Mouse (Mus musculus): ENCODE data around the gene Nckap5. TPM values are rescaled to one million over a fixed set of nuclear protein-coding genes. Genes with fewer than 3 reads are reported as not detected.

Nckap5 gene
- polyA plus RNA-seq, 1 experiment from 2014 or later, result 12.1 TPM

- Histone ChIP-seq H3K4me3 (no peak overlapping the region), H3K9ac (no peak overlapping the region), H3K9me3 (no peaks in the 10 kb centered on the region), H3K27ac (no peak overlapping the region), H3K4me2 (no peak overlapping the region), H3K4me1 (no peaks in the 10 kb centered on the region), H3K36me3 (no peaks in the 10 kb centered on the region), H3K27me3 (no peaks in the 10 kb centered on the region)
- no peak for ATAC-seq (ENCODE audit: insufficient number of reproducible peaks, low FRiP score, low TSS enrichment, low read depth)
- 78% methylated on average over 6 of the region's 6 CpGs for WGBS
These were observed 392.5 kb downstream of the Nckap5 start for GRCm38 (mm10) chr1:126438000-126438572.

GRCm38 (mm10) chr1:126436937-126437667 is 393.5 kb downstream of the Nckap5 start:
- no peak for ATAC-seq (ENCODE audit: insufficient number of reproducible peaks, low FRiP score, low TSS enrichment, low read depth)
- H3K9me3 ChIP-seq, result no peaks in the 10 kb centered on the region
- no peak overlapping the region for H3K4me3 ChIP-seq
- H3K27me3 ChIP-seq, result no peaks in the 10 kb centered on the region
- no peaks in the 10 kb centered on the region for H3K36me3 ChIP-seq
- no peak overlapping the region for H3K27ac ChIP-seq
- H3K4me1 ChIP-seq, result no peaks in the 10 kb centered on the region
- no peak overlapping the region for H3K9ac ChIP-seq
- WGBS, result 58% methylated on average over 9 of the region's 9 CpGs
- H3K4me2 ChIP-seq, result no peak overlapping the region

GRCm38 (mm10) chr1:126432285-126432684 is 398.3 kb downstream of the Nckap5 start:
- Histone ChIP-seq H3K27ac (no peak overlapping the region), H3K36me3 (no peaks in the 10 kb centered on the region), H3K4me2 (no peak overlapping the region), H3K4me1 (peaks cover 3% of the 10 kb centered on the region), H3K9me3 (no peaks in the 10 kb centered on the region), H3K27me3 (no peaks in the 10 kb centered on the region), H3K9ac (no peak overlapping the region), H3K4me3 (no peak overlapping the region)
- no peak for ATAC-seq (ENCODE audit: insufficient number of reproducible peaks, low FRiP score, low TSS enrichment, low read depth)
- WGBS, result 79% methylated on average over 4 of the region's 4 CpGs

- peak; percentile 65; the same call in 1 of the 2 replicates for ATAC-seq (ENCODE audit: insufficient number of reproducible peaks, low FRiP score, low TSS enrichment, low read depth)
- no peak overlapping the region for H3K27ac ChIP-seq
- WGBS, result 6% methylated on average over 5 of the region's 5 CpGs
- H3K36me3 ChIP-seq, result no peaks in the 10 kb centered on the region
- no peak overlapping the region for H3K4me2 ChIP-seq
- no peaks in the 10 kb centered on the region for H3K9me3 ChIP-seq
- H3K4me1 ChIP-seq, result peaks cover 3% of the 10 kb centered on the region
- H3K4me3 ChIP-seq, result no peak overlapping the region
- H3K9ac ChIP-seq, result no peak overlapping the region
- no peaks in the 10 kb centered on the region for H3K27me3 ChIP-seq
These were observed 399.0 kb downstream of the Nckap5 start for GRCm38 (mm10) chr1:126431594-126431993.

- Histone ChIP-seq H3K4me3 (no peak overlapping the region), H3K4me2 (no peak overlapping the region), H3K27ac (no peak overlapping the region), H3K9ac (no peak overlapping the region), H3K27me3 (no peaks in the 10 kb centered on the region), H3K4me1 (no peaks in the 10 kb centered on the region), H3K9me3 (no peaks in the 10 kb centered on the region), H3K36me3 (no peaks in the 10 kb centered on the region)
- ATAC-seq (ENCODE audit: insufficient number of reproducible peaks, low FRiP score, low TSS enrichment, low read depth), result no peak
- 81% methylated on average over 5 of the region's 5 CpGs for whole genome bisulfite sequencing
These were observed 419.2 kb downstream of the Nckap5 start for GRCm38 (mm10) chr1:126411426-126411825.

- WGBS, result 9% methylated on average over 4 of the region's 4 CpGs
- no peak overlapping the region for H3K9ac ChIP-seq
- no peaks in the 10 kb centered on the region for H3K27me3 ChIP-seq
- no peaks in the 10 kb centered on the region for H3K36me3 ChIP-seq
- no peak for ATAC-seq (ENCODE audit: insufficient number of reproducible peaks, low FRiP score, low TSS enrichment, low read depth)
- no peaks in the 10 kb centered on the region for H3K9me3 ChIP-seq
- H3K4me3 ChIP-seq, result no peak overlapping the region
- H3K27ac ChIP-seq, result no peak overlapping the region
- H3K4me1 ChIP-seq, result no peaks in the 10 kb centered on the region
- no peak overlapping the region for H3K4me2 ChIP-seq
These were observed 422.7 kb downstream of the Nckap5 start for GRCm38 (mm10) chr1:126407886-126408285.

- no peak overlapping the region for H3K9ac ChIP-seq
- no peak overlapping the region for H3K4me3 ChIP-seq
- H3K36me3 ChIP-seq, result no peaks in the 10 kb centered on the region
- H3K9me3 ChIP-seq, result no peaks in the 10 kb centered on the region
- no peak overlapping the region for H3K27ac ChIP-seq
- no peaks in the 10 kb centered on the region for H3K27me3 ChIP-seq
- H3K4me1 ChIP-seq, result no peaks in the 10 kb centered on the region
- ATAC-seq (ENCODE audit: insufficient number of reproducible peaks, low FRiP score, low TSS enrichment, low read depth), result no peak
- H3K4me2 ChIP-seq, result no peak overlapping the region
- WGBS, result 73% methylated on average over 2 of the region's 2 CpGs
These were observed 425.1 kb downstream of the Nckap5 start for GRCm38 (mm10) chr1:126405543-126405942.

- H3K4me2 ChIP-seq, result no peak overlapping the region
- no peaks in the 10 kb centered on the region for H3K27me3 ChIP-seq
- H3K27ac ChIP-seq, result no peak overlapping the region
- no peaks in the 10 kb centered on the region for H3K36me3 ChIP-seq
- no peaks in the 10 kb centered on the region for H3K4me1 ChIP-seq
- ATAC-seq (ENCODE audit: insufficient number of reproducible peaks, low FRiP score, low TSS enrichment, low read depth), result no peak
- no peak overlapping the region for H3K4me3 ChIP-seq
- no peak overlapping the region for H3K9ac ChIP-seq
- no peaks in the 10 kb centered on the region for H3K9me3 ChIP-seq
These were observed 426.6 kb downstream of the Nckap5 start for GRCm38 (mm10) chr1:126403970-126404369.

GRCm38 (mm10) chr1:126391204-126391603 is 439.4 kb downstream of the Nckap5 start:
- 60% methylated on average over 4 of the region's 4 CpGs for WGBS
- no peaks in the 10 kb centered on the region for H3K36me3 ChIP-seq
- no peaks in the 10 kb centered on the region for H3K9me3 ChIP-seq
- no peak overlapping the region for H3K4me3 ChIP-seq
- ATAC-seq (ENCODE audit: insufficient number of reproducible peaks, low FRiP score, low TSS enrichment, low read depth), result no peak
- no peak overlapping the region for H3K4me2 ChIP-seq
- no peak overlapping the region for H3K9ac ChIP-seq
- H3K27me3 ChIP-seq, result no peaks in the 10 kb centered on the region
- no peaks in the 10 kb centered on the region for H3K4me1 ChIP-seq
- H3K27ac ChIP-seq, result no peak overlapping the region

GRCm38 (mm10) chr1:126377339-126377980 is 453.1 kb downstream of the Nckap5 start:
- ATAC-seq (ENCODE audit: insufficient number of reproducible peaks, low FRiP score, low TSS enrichment, low read depth), result no peak
- no peaks in the 10 kb centered on the region for H3K4me1 ChIP-seq
- H3K27ac ChIP-seq, result no peak overlapping the region
- H3K9ac ChIP-seq, result no peak overlapping the region
- H3K27me3 ChIP-seq, result no peaks in the 10 kb centered on the region
- H3K9me3 ChIP-seq, result no peaks in the 10 kb centered on the region
- 63% methylated on average over 9 of the region's 9 CpGs for WGBS
- no peak overlapping the region for H3K4me3 ChIP-seq
- H3K4me2 ChIP-seq, result no peak overlapping the region
- no peaks in the 10 kb centered on the region for H3K36me3 ChIP-seq

DNA sequence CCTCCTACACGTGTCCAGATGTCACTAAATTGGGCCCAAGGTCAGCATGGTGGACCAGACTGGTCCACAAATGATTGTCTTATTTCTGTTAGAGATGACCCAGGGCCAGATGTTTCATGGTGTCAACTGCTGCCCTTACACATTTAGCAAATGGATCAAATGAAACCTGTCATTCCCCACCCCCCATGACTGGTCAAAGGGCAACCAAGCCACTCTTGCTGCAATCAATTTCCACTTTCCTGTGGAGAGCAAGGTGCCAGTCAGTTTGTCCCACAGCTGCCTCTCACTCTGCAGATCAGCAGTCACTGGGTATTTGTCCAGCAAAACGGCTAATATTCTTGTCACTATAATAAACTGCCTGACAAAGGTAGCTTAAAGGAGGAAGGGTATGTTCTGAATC is 463.9 kb downstream of the Nckap5 start:
- Histone ChIP-seq H3K27me3 (no peaks in the 10 kb centered on the region), H3K9me3 (no peaks in the 10 kb centered on the region), H3K36me3 (no peaks in the 10 kb centered on the region), H3K27ac (no peak overlapping the region), H3K4me2 (no peak overlapping the region), H3K4me3 (no peak overlapping the region), H3K4me1 (no peaks in the 10 kb centered on the region), H3K9ac (no peak overlapping the region)
- ATAC-seq (ENCODE audit: insufficient number of reproducible peaks, low FRiP score, low TSS enrichment, low read depth), result no peak
- WGBS, result 54% methylated on average over 2 of the region's 2 CpGs

GRCm38 (mm10) chr1:126364556-126364955 is 466.0 kb downstream of the Nckap5 start:
- no peak for ATAC-seq (ENCODE audit: insufficient number of reproducible peaks, low FRiP score, low TSS enrichment, low read depth)
- H3K4me3 ChIP-seq, result no peak overlapping the region

More at GRCm38 (mm10) chr1:126364556-126364955, 466.0 kb downstream of the Nckap5 start:
- H3K4me2 ChIP-seq, result no peak overlapping the region
- no peak overlapping the region for H3K9ac ChIP-seq
- no peak overlapping the region for H3K27ac ChIP-seq
- WGBS, result 54% methylated on average over 6 of the region's 6 CpGs
- no peaks in the 10 kb centered on the region for H3K36me3 ChIP-seq
- no peaks in the 10 kb centered on the region for H3K4me1 ChIP-seq
- no peaks in the 10 kb centered on the region for H3K27me3 ChIP-seq
- H3K9me3 ChIP-seq, result no peaks in the 10 kb centered on the region

All from limb, embryonic 15.5 days (tissue).